Mouse (Mus musculus): ENCODE results near the gene Pcx.
A peak's percentile ranks its signal among the peaks of the same experiment; 100 is the strongest.

DNA sequence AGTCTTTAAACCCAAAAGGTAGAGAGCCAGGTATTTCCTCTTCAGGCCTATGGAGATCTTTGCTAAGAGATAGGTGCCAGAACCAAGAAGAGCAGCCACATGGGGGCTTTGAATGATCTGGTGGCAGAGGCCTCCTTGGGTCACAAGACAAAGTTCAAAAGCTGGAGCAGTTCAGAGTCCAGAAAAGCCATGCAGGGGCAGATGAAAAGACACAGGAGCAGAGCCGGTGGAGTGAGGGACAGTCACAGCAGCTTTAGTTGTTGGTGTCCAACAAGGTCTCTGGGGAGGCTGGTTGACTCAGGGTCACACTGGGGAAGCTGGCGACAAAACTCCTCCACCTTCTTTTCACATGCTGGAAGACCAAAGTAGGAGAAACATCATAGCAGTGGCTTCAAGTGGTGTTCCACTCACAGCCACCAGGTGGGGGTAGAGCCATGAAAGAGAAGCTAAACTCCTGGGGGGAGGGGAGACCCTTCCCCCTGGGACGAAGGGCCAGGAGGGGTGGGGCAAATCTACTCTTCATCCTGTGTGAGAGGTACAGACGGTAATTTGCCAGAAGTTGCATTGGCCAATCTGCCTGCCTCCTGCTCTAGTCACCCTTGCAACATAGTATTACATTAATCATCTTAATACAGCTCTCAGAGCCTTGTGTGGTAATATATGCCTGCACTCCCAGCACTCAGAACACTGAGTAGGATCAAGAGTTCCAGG lies 12.9 kb upstream of the Pcx start:
- TF ChIP-seq CTCF (IDR thresholded peaks at IDR 0.05; ENCODE audit: control insufficient read depth, insufficient read depth, insufficient read length), result peak; percentile 66
- TF ChIP-seq FOSL1 (IDR thresholded peaks at IDR 0.05; ENCODE audit: insufficient read depth, low read length, poor library complexity, severe bottlenecking), result no peak
- no peak for TF ChIP-seq USF1 (IDR thresholded peaks at IDR 0.05; ENCODE audit: low read depth)
